Mouse (Mus musculus) liver, postnatal 0 days (tissue): ENCODE results near the gene Lhx3. TPM values are rescaled to one million over a fixed set of nuclear protein-coding genes. Genes with fewer than 3 reads are reported as not detected.

Experiments used
- ATAC-seq: fragments of 200-750 bp; cut with Nextera tagmentation; 2 replicates; pipeline ENCODE4 v1.8.0; 2017; ENCODE audit warnings: mild to moderate bottlenecking, moderate library complexity
- DNase-seq: peaks from one replicate; pipeline ENCODE4 v3.0.0-alpha.2; 2016
- H3K27ac ChIP-seq: fragments of 300-500 bp; sonication (generic); 2 replicates; pipeline ENCODE4 v1.5.1; 2014; ENCODE audit warnings: antibody characterized with exemption, moderate library complexity, mild to moderate bottlenecking, low read depth
- H3K27me3 ChIP-seq: fragments of 300-500 bp; sonication (generic); 2 replicates; pipeline ENCODE4 v1.6.1; 2014; ENCODE audit warnings: low read length, control low read depth, mixed read lengths; ENCODE audit not compliant: insufficient read depth
- H3K36me3 ChIP-seq: fragments of 300-500 bp; sonication (generic); replicated peaks from 2 replicates; pipeline ENCODE4 v1.6.1; 2014; ENCODE audit warnings: mild to moderate bottlenecking, control low read depth, low read length, moderate library complexity, mixed read lengths; ENCODE audit not compliant: insufficient read depth
- H3K4me1 ChIP-seq: fragments of 300-500 bp; sonication (generic); 2 replicates; pipeline ENCODE4 v1.6.1; 2014; ENCODE audit warnings: antibody characterized with exemption, mild to moderate bottlenecking, control low read depth; ENCODE audit not compliant: insufficient read depth
- H3K4me2 ChIP-seq: fragments of 300-500 bp; sonication (generic); 2 replicates; pipeline ENCODE4 v1.6.1; 2014; ENCODE audit warnings: low read depth, mild to moderate bottlenecking, low read length, moderate library complexity, mixed read lengths
- H3K4me3 ChIP-seq: fragments of 300-500 bp; sonication (generic); 2 replicates; pipeline ENCODE4 v1.5.1; 2014; ENCODE audit warnings: low read depth, low read length
- H3K9ac ChIP-seq: fragments of 300-500 bp; sonication (generic); replicated peaks from 2 replicates; pipeline ENCODE4 v1.6.1; 2014; ENCODE audit warnings: mild to moderate bottlenecking, moderate library complexity
- H3K9me3 ChIP-seq: fragments of 300-500 bp; sonication (generic); 2 replicates; pipeline ENCODE4 v1.6.1; 2016; ENCODE audit warnings: mild to moderate bottlenecking, control low read depth, low read length, mixed read lengths
- CTCF ChIP-seq: sonication (generic); IDR thresholded peaks from 2 replicates; pipeline ENCODE4 v1.5.1; 2016; ENCODE audit warnings: antibody characterized with exemption, low read depth
- EP300 ChIP-seq: IDR thresholded peaks from 2 replicates; pipeline ENCODE4 v1.6.1; 2016; ENCODE audit warnings: antibody characterized with exemption, low read depth, mild to moderate bottlenecking
- WGBS: fragments of 180-500 bp; shearing (Covaris S2); extraction: QIAGEN DNeasy Blood & Tissue Kit; methylation state at CpG from one replicate; pipeline ENCODE4 v1.1.7; 2014; ENCODE audit not compliant: insufficient replicate concordance; 5-methylcytosine and 5-hydroxymethylcytosine counted together
- polyA plus RNA-seq: library from polyadenylated mRNA; unstranded; fragments of >200 nt; fragmentation: Nextera tagmentation; extraction: Ambion mirVana; gene quantifications from 2 replicates; pipeline ENCODE4 v1.2.1, GENCODE M21; 2015

Gene Lhx3
- polyA plus RNA-seq, 1 experiment from 2014 or later = not detected

- ATAC-seq = no peak
- Histone ChIP-seq H3K27me3 (0 out of 2 replicates have a peak, but pooled peaks cover 7% of the 10 kb centered on the region), H3K36me3 (no peaks in the 10 kb centered on the region), H3K4me1 (no peaks in the 10 kb centered on the region; the same call in 1 of the 2 replicates), H3K9ac (no peak overlapping the region), H3K4me3 (no peak overlapping the region), H3K4me2 (no peak overlapping the region), H3K9me3 (no peaks in the 10 kb centered on the region), H3K27ac (no peak overlapping the region)
- no peak for TF ChIP-seq EP300
- no peak for TF ChIP-seq CTCF
- DNase-seq = no peak
- WGBS = 60% methylated on average over 2 of the region's 2 CpGs
Observed at GRCm38 (mm10) chr2:26172166-26172565, 35.9 kb downstream of the Lhx3 start.

- Histone ChIP-seq H3K4me1 (no peaks in the 10 kb centered on the region), H3K9ac (no peak overlapping the region), H3K27ac (no peak overlapping the region), H3K9me3 (no peaks in the 10 kb centered on the region), H3K36me3 (no peaks in the 10 kb centered on the region), H3K4me3 (no peak overlapping the region), H3K4me2 (no peak overlapping the region), H3K27me3 (0 out of 2 replicates have a peak, but pooled peaks cover 3% of the 10 kb centered on the region)
- 45% methylated on average over 2 of the region's 2 CpGs for WGBS
- TF ChIP-seq EP300 (no peak), CTCF (no peak)
- ATAC-seq = no peak
- no peak for DNase-seq
Observed at GRCm38 (mm10) chr2:26170376-26170775, 37.7 kb downstream of the Lhx3 start.

- ATAC-seq = no peak
- DNase-seq = no peak
Observed at GRCm38 (mm10) chr2:26168843-26169579, 39.1 kb downstream of the Lhx3 start.

GRCm38 (mm10) chr2:26166890-26167289 lies 41.2 kb downstream of the Lhx3 start:
- Histone ChIP-seq H3K4me1 (0 out of 2 replicates have a peak, but pooled peaks cover 3% of the 10 kb centered on the region), H3K4me3 (no peak overlapping the region), H3K9me3 (no peaks in the 10 kb centered on the region), H3K27ac (no peak overlapping the region), H3K9ac (no peak overlapping the region), H3K36me3 (no peaks in the 10 kb centered on the region), H3K27me3 (0 out of 2 replicates have a peak, but pooled peaks cover 3% of the 10 kb centered on the region), H3K4me2 (no peak overlapping the region)
- no peak for TF ChIP-seq EP300
- no peak for TF ChIP-seq CTCF
- 76% methylated on average over 3 of the region's 3 CpGs for WGBS
- DNase-seq = no peak
- no peak for ATAC-seq

More at GRCm38 (mm10) chr2:26168843-26169579, 39.1 kb downstream of the Lhx3 start:
- 51% methylated on average over 11 of the region's 11 CpGs for WGBS
- Histone ChIP-seq H3K36me3 (no peaks in the 10 kb centered on the region), H3K4me1 (no peaks in the 10 kb centered on the region), H3K4me2 (no peak overlapping the region), H3K27me3 (0 out of 2 replicates have a peak, but pooled peaks cover 3% of the 10 kb centered on the region), H3K4me3 (no peak overlapping the region), H3K9me3 (no peaks in the 10 kb centered on the region), H3K27ac (no peak overlapping the region), H3K9ac (no peak overlapping the region)
- no peak for TF ChIP-seq EP300
- TF ChIP-seq CTCF = no peak

- Histone ChIP-seq H3K4me1 (0 out of 2 replicates have a peak, but pooled peaks cover 8% of the 10 kb centered on the region), H3K9ac (no peak overlapping the region), H3K27me3 (0 out of 2 replicates have a peak, but pooled peaks cover 3% of the 10 kb centered on the region), H3K9me3 (no peaks in the 10 kb centered on the region), H3K27ac (no peak overlapping the region), H3K36me3 (no peaks in the 10 kb centered on the region), H3K4me3 (no peak overlapping the region), H3K4me2 (no peak overlapping the region)
- ATAC-seq (no peak), DNase-seq (no peak)
- TF ChIP-seq CTCF (no peak), EP300 (no peak)
- WGBS = 84% methylated on average over 9 of the region's 9 CpGs
Observed at GRCm38 (mm10) chr2:26158064-26158463, 50.0 kb downstream of the Lhx3 start.

- ATAC-seq = no peak
- TF ChIP-seq CTCF = no peak
- TF ChIP-seq EP300 = no peak
- WGBS = 75% methylated on average over 10 of the region's 10 CpGs
- H3K36me3 ChIP-seq = no peaks in the 10 kb centered on the region
- DNase-seq = no peak
- no peak overlapping the region for H3K9ac ChIP-seq
- H3K27ac ChIP-seq = no peak overlapping the region
- H3K27me3 ChIP-seq = 0 out of 2 replicates have a peak, but pooled peaks cover 3% of the 10 kb centered on the region
- no peak overlapping the region for H3K4me2 ChIP-seq
- no peaks in the 10 kb centered on the region for H3K9me3 ChIP-seq
- H3K4me1 ChIP-seq = 0 out of 2 replicates have a peak, but pooled peaks cover 5% of the 10 kb centered on the region
- H3K4me3 ChIP-seq = no peak overlapping the region
Observed at GRCm38 (mm10) chr2:26156191-26156977, 51.7 kb downstream of the Lhx3 start.
